Mouse (Mus musculus) intestine, embryonic 14.5 days (tissue): ENCODE data around the gene Fpr-rs6. TPM values are rescaled to one million over a fixed set of nuclear protein-coding genes. Genes with fewer than 3 reads are reported as not detected.

ENCODE experiments used
- ATAC-seq: fragments of 200-750 bp; cut with Nextera tagmentation; replicated peaks from 2 replicates; pipeline ENCODE4 v1.8.0; 2017; ENCODE audit warnings: low read depth, moderate number of reproducible peaks, moderate TSS enrichment, moderate library complexity; ENCODE audit not compliant: low FRiP score, low TSS enrichment
- DNase-seq: peaks from one replicate; pipeline ENCODE4 v3.0.0-alpha.2; 2018; ENCODE audit warnings: low spot score
- H3K27ac ChIP-seq: fragments of 300-500 bp; sonication (generic); 2 replicates; pipeline ENCODE4 v1.5.1; 2014; ENCODE audit warnings: low read depth, mild to moderate bottlenecking, control low read depth
- H3K27me3 ChIP-seq: fragments of 300-500 bp; sonication (generic); replicated peaks from 2 replicates; pipeline ENCODE4 v1.6.1; 2014; ENCODE audit warnings: low read length, control low read depth; ENCODE audit not compliant: control insufficient read depth, insufficient read depth
- H3K36me3 ChIP-seq: fragments of 300-500 bp; sonication (generic); 2 replicates; pipeline ENCODE4 v1.6.1; 2014; ENCODE audit warnings: low read length, control low read depth; ENCODE audit not compliant: control insufficient read depth, insufficient read depth
- H3K4me1 ChIP-seq: fragments of 300-500 bp; sonication (generic); replicated peaks from 2 replicates; pipeline ENCODE4 v1.6.1; 2014; ENCODE audit warnings: low read length, control low read depth, mixed read lengths; ENCODE audit not compliant: control insufficient read depth, insufficient read depth
- H3K4me2 ChIP-seq: fragments of 300-500 bp; sonication (generic); 2 replicates; pipeline ENCODE4 v1.6.1; 2014; ENCODE audit warnings: low read length
- H3K4me3 ChIP-seq: fragments of 300-500 bp; sonication (generic); 2 replicates; pipeline ENCODE4 v1.5.1; 2014; ENCODE audit warnings: low read depth, low read length, control low read depth, mixed read lengths
- H3K9ac ChIP-seq: fragments of 300-500 bp; sonication (generic); 2 replicates; pipeline ENCODE4 v1.6.1; 2014; ENCODE audit warnings: mild to moderate bottlenecking, low read length
- H3K9me3 ChIP-seq: fragments of 300-500 bp; sonication (generic); 2 replicates; pipeline ENCODE4 v1.6.1; 2016; ENCODE audit warnings: low read length, control low read depth; ENCODE audit not compliant: control insufficient read depth
- polyA plus RNA-seq: library from polyadenylated mRNA; unstranded; fragments of >200 nt; fragmentation: Nextera tagmentation; extraction: Ambion mirVana; gene quantifications from 2 replicates; pipeline ENCODE4 v1.2.1, GENCODE M21; 2014

Gene Fpr-rs6
- not detected in 2 replicates for polyA plus RNA-seq

- Histone ChIP-seq H3K36me3 (no peaks in the 10 kb centered on the region), H3K9ac (no peak within 1 kb of the TSS), H3K9me3 (no peaks in the 10 kb centered on the region), H3K27me3 (no peaks in the 10 kb centered on the region), H3K27ac (no peak within 1 kb of the TSS), H3K4me1 (no peaks in the 10 kb centered on the region), H3K4me3 (no peak within 1 kb of the TSS), H3K4me2 (no peak within 1 kb of the TSS)
- no peak for ATAC-seq
- DNase-seq: no peak
Measured at GRCm38 (mm10) chr17:20182997-20183396, at the start of gene Fpr-rs6. TSS of gene Fpr-rs6 (minus strand) at chr17:20183097.

Other genes starting within 250 kb of the Fpr-rs6 start
- not detected in 2 replicates for gene Vmn2r104, start 134.8 kb downstream of the Fpr-rs6 start, polyA plus RNA-seq
- not detected in 2 replicates for gene Fpr-rs7, start 68.9 kb downstream of the Fpr-rs6 start, polyA plus RNA-seq
- gene Vmn2r105, start 52.0 kb upstream of the Fpr-rs6 start, polyA plus RNA-seq: not detected in 2 replicates
- not detected in 2 replicates for gene Vmn2r106, start 102.5 kb upstream of the Fpr-rs6 start, polyA plus RNA-seq
- gene Vmn2r107, start 162.1 kb upstream of the Fpr-rs6 start, polyA plus RNA-seq: not detected in 2 replicates
- gene Vmn1r224, start 231.0 kb upstream of the Fpr-rs6 start, polyA plus RNA-seq: not detected in 2 replicates